Mouse (Mus musculus) liver, embryonic 16.5 days (tissue): ENCODE measurements around the gene Cbfa2t3. TPM values are rescaled to one million over a fixed set of nuclear protein-coding genes. Genes with fewer than 3 reads are reported as not detected.
A peak's percentile ranks its signal among the peaks of the same experiment; 100 is the strongest.

Source experiments
- ATAC-seq: fragments of 200-750 bp; cut with Nextera tagmentation; 2 replicates; pipeline ENCODE4 v1.8.0; 2017; ENCODE audit warnings: low read depth, mild to moderate bottlenecking, moderate number of reproducible peaks, moderate library complexity
- H3K27ac ChIP-seq: fragments of 300-500 bp; sonication (generic); 2 replicates; pipeline ENCODE4 v1.5.1; 2014; ENCODE audit warnings: mild to moderate bottlenecking, low read length
- H3K27me3 ChIP-seq: fragments of 300-500 bp; sonication (generic); 2 replicates; pipeline ENCODE4 v1.6.1; 2014; ENCODE audit warnings: low read depth, low read length, mixed read lengths; ENCODE audit not compliant: control insufficient read depth, insufficient read depth
- H3K36me3 ChIP-seq: fragments of 300-500 bp; sonication (generic); 2 replicates; pipeline ENCODE4 v1.6.1; 2014; ENCODE audit warnings: mild to moderate bottlenecking; ENCODE audit not compliant: control insufficient read depth, insufficient read depth
- H3K4me1 ChIP-seq: fragments of 300-500 bp; sonication (generic); 2 replicates; pipeline ENCODE4 v1.6.1; 2014; ENCODE audit warnings: low read depth, low read length, mixed read lengths; ENCODE audit not compliant: control insufficient read depth
- H3K4me2 ChIP-seq: fragments of 300-500 bp; sonication (generic); 2 replicates; pipeline ENCODE4 v1.6.1; 2014; ENCODE audit warnings: low read depth, low read length, mixed read lengths
- H3K4me3 ChIP-seq: fragments of 300-500 bp; sonication (generic); 2 replicates; pipeline ENCODE4 v1.5.1; 2014; ENCODE audit warnings: low read depth, mild to moderate bottlenecking, low read length
- H3K9ac ChIP-seq: fragments of 300-500 bp; sonication (generic); 2 replicates; pipeline ENCODE4 v1.6.1; 2014; ENCODE audit warnings: low read depth, low read length
- H3K9me3 ChIP-seq: fragments of 300-500 bp; sonication (generic); replicated peaks from 2 replicates; pipeline ENCODE4 v1.6.1; 2016; ENCODE audit warnings: low read length; ENCODE audit not compliant: control insufficient read depth
- WGBS: fragments of 180-500 bp; shearing (Covaris S2); extraction: QIAGEN DNeasy Blood & Tissue Kit; methylation state at CpG from one replicate; pipeline ENCODE4 v1.1.7; 2014; ENCODE audit not compliant: insufficient replicate concordance; 5-methylcytosine and 5-hydroxymethylcytosine counted together
- polyA plus RNA-seq: library from polyadenylated mRNA; unstranded; fragments of >200 nt; fragmentation: Nextera tagmentation; extraction: Ambion mirVana; gene quantifications from 2 replicates; pipeline ENCODE4 v1.2.1, GENCODE M21; 2015

The Cbfa2t3 gene
- polyA plus RNA-seq, 1 experiment from 2014 or later: 3.3 TPM

GRCm38 (mm10) chr8:122642071-122642470 lies 56.8 kb downstream of the Cbfa2t3 start:
- H3K36me3 ChIP-seq: no peaks in the 10 kb centered on the region
- no peak overlapping the region for H3K27ac ChIP-seq
- H3K4me2 ChIP-seq: no peak overlapping the region
- no peaks in the 10 kb centered on the region for H3K27me3 ChIP-seq
- H3K9me3 ChIP-seq: no peaks in the 10 kb centered on the region
- no peak overlapping the region for H3K9ac ChIP-seq
- no peak overlapping the region for H3K4me3 ChIP-seq
- H3K4me1 ChIP-seq: peaks cover 6% of the 10 kb centered on the region
- no peak for ATAC-seq
- WGBS: 65% methylated on average over 9 of the region's 9 CpGs

- Histone ChIP-seq H3K9ac (no peak overlapping the region), H3K27ac (no peak overlapping the region), H3K4me1 (peaks cover 12% of the 10 kb centered on the region), H3K27me3 (no peaks in the 10 kb centered on the region), H3K4me2 (no peak overlapping the region), H3K9me3 (no peaks in the 10 kb centered on the region), H3K4me3 (no peak overlapping the region), H3K36me3 (no peaks in the 10 kb centered on the region)
- 84% methylated on average over 15 of the region's 15 CpGs for WGBS
- no peak for ATAC-seq
These were observed 57.5 kb downstream of the Cbfa2t3 start for GRCm38 (mm10) chr8:122641406-122641805.

- no peak for ATAC-seq
- Histone ChIP-seq H3K27me3 (no peaks in the 10 kb centered on the region), H3K4me3 (no peak overlapping the region), H3K4me1 (peaks cover 17% of the 10 kb centered on the region), H3K36me3 (no peaks in the 10 kb centered on the region), H3K27ac (no peak overlapping the region), H3K4me2 (no peak overlapping the region), H3K9ac (no peak overlapping the region), H3K9me3 (no peaks in the 10 kb centered on the region)
- 81% methylated on average over 4 of the region's 4 CpGs for WGBS
These were observed 58.1 kb downstream of the Cbfa2t3 start for GRCm38 (mm10) chr8:122640825-122641224.

GRCm38 (mm10) chr8:122639521-122640248 lies 59.2 kb downstream of the Cbfa2t3 start:
- Histone ChIP-seq H3K9me3 (no peaks in the 10 kb centered on the region), H3K4me3 (no peak overlapping the region), H3K9ac (no peak overlapping the region), H3K4me1 (peaks cover 23% of the 10 kb centered on the region), H3K4me2 (no peak overlapping the region), H3K27ac (no peak overlapping the region; the same call in 1 of the 2 replicates), H3K36me3 (no peaks in the 10 kb centered on the region), H3K27me3 (no peaks in the 10 kb centered on the region)
- WGBS: 65% methylated on average over 16 of the region's 16 CpGs
- no peak for ATAC-seq

- Histone ChIP-seq H3K36me3 (peaks cover 3% of the 10 kb centered on the region; the same call in 1 of the 2 replicates), H3K4me3 (no peak overlapping the region), H3K27me3 (no peaks in the 10 kb centered on the region), H3K4me2 (no peak overlapping the region), H3K9ac (no peak overlapping the region), H3K9me3 (no peaks in the 10 kb centered on the region), H3K4me1 (peaks cover 23% of the 10 kb centered on the region), H3K27ac (no peak overlapping the region)
- WGBS: 81% methylated on average over 16 of the region's 16 CpGs
- ATAC-seq: no peak
These were observed 60.3 kb downstream of the Cbfa2t3 start for GRCm38 (mm10) chr8:122638601-122639000.

GRCm38 (mm10) chr8:122637230-122637629 lies 61.7 kb downstream of the Cbfa2t3 start:
- H3K4me1 ChIP-seq: peaks cover 23% of the 10 kb centered on the region
- WGBS: 87% methylated on average over 9 of the region's 9 CpGs
- H3K9ac ChIP-seq: no peak overlapping the region
- peaks cover 5% of the 10 kb centered on the region; the same call in 1 of the 2 replicates for H3K36me3 ChIP-seq
- no peak overlapping the region for H3K27ac ChIP-seq
- H3K27me3 ChIP-seq: no peaks in the 10 kb centered on the region
- no peak for ATAC-seq
- no peak overlapping the region for H3K4me3 ChIP-seq
- no peak overlapping the region for H3K4me2 ChIP-seq
- no peaks in the 10 kb centered on the region for H3K9me3 ChIP-seq

GRCm38 (mm10) chr8:122636803-122637175 lies 62.1 kb downstream of the Cbfa2t3 start:
- H3K4me3 ChIP-seq: no peak overlapping the region
- peaks cover 23% of the 10 kb centered on the region for H3K4me1 ChIP-seq
- H3K36me3 ChIP-seq: peaks cover 5% of the 10 kb centered on the region; the same call in 1 of the 2 replicates
- ATAC-seq: no peak
- H3K9me3 ChIP-seq: no peaks in the 10 kb centered on the region
- 61% methylated on average over 9 of the region's 9 CpGs for WGBS
- no peaks in the 10 kb centered on the region for H3K27me3 ChIP-seq
- no peak overlapping the region; the same call in 1 of the 2 replicates for H3K9ac ChIP-seq
- H3K27ac ChIP-seq: peak overlapping the region; percentile 88
- H3K4me2 ChIP-seq: peak overlapping the region; percentile 44; the same call in 1 of the 2 replicates

- Histone ChIP-seq H3K36me3 (peaks cover 5% of the 10 kb centered on the region; the same call in 1 of the 2 replicates), H3K27me3 (no peaks in the 10 kb centered on the region), H3K27ac (peak overlapping the region; percentile 88), H3K4me2 (peak overlapping the region; percentile 44), H3K4me1 (peaks cover 23% of the 10 kb centered on the region), H3K4me3 (no peak overlapping the region), H3K9ac (peak overlapping the region; percentile 24), H3K9me3 (no peaks in the 10 kb centered on the region)
- peak; percentile 90 for ATAC-seq
- WGBS: 36% methylated on average over 14 of the region's 14 CpGs
These were observed 62.8 kb downstream of the Cbfa2t3 start for GRCm38 (mm10) chr8:122635878-122636802.
